Mouse (Mus musculus) large intestine, adult 2 months (tissue): Measurements from ENCODE around the gene Atp8a2. TPM values are rescaled to one million over a fixed set of nuclear protein-coding genes. Genes with fewer than 3 reads are reported as not detected.
"Not testable (repeated sequence)": the region's sequence is repeated elsewhere in the genome, so short reads cannot be mapped to it uniquely, and the experiment has no call there.

ENCODE experiments used
- DNase-seq: peaks from one replicate; pipeline ENCODE4 v3.0.0-alpha.2; 2012; ENCODE audit warnings: low read depth, low spot score
- WGBS: fragments of 180-500 bp; shearing (Covaris S2); methylation state at CpG from one replicate; pipeline ENCODE4 v1.1.7; 2018; 5-methylcytosine and 5-hydroxymethylcytosine counted together
- polyA plus RNA-seq: library from polyadenylated mRNA; depleted of rRNA; stranded (reverse); fragments of >200 nt; gene quantifications from 2 replicates; pipeline ENCODE4 v1.2.3, GENCODE M21; 2012

The Atp8a2 gene
- polyA plus RNA-seq, 1 experiment, result 2.4 TPM

DNA sequence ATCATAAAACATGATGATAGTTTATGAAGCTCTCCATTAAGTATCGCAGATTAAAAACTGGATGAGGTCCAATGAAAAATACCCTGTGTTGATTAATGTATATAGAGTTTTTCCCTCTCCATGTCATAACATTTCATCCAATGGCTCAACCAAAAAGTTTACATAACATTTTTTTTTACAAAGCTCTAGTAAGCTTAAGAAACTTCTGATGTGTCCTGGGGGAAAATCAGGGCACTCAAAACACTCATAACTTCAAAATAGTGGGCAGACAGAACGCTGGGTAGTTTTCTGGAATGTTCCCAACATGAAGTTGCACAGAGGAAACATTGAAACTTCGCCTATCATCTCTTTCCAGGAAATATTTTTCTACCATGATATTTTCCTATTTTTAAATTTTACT is 318.7 kb downstream of the Atp8a2 start:
- 71% methylated on average over 3 of the region's 3 CpGs for WGBS
- DNase-seq, result no peak

DNA sequence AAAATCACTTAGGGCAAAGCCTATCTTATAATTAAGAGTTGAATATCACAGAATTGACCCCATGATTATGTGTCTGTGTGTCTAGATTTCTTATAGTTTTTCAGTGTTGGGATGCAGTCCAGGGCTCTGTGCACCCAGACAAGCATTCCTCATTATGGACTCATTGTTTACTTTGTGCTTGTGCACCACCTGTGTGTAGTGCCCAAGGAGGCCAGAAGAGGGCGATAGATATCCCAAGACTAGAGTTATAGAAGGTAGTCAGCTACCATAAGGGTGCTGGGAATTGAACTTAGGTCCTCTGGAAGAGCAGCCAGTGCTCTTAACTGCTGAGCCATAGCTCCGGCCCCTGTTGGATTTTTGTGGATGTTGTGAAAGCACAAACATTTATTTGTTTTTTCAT is 320.5 kb downstream of the Atp8a2 start:
- WGBS, result 89% methylated on average over 2 of the region's 2 CpGs

DNA sequence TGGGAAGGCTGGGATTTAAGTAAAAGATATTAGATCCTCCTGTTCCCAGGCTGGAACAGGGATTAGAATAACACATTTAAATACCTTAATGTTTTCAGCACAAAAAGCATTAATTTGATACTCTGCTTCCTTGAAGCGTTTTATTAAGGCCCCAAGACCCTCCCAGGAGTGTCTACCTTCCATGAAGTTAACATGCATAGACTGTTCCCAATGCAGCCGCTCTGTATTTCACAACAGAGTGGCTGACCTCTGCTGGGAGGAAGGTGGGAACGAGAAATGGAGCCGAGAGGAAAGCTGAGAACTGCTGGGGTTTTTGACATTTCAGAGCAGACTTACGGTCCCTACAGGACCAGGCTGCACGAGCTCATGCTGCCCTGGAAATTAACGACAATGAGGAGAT is 328.6 kb downstream of the Atp8a2 start:
- no peak for DNase-seq
- 84% methylated on average over 7 of the region's 7 CpGs for WGBS

More for the DNA sequence above, 320.5 kb downstream of the Atp8a2 start:
- no peak for DNase-seq

DNA sequence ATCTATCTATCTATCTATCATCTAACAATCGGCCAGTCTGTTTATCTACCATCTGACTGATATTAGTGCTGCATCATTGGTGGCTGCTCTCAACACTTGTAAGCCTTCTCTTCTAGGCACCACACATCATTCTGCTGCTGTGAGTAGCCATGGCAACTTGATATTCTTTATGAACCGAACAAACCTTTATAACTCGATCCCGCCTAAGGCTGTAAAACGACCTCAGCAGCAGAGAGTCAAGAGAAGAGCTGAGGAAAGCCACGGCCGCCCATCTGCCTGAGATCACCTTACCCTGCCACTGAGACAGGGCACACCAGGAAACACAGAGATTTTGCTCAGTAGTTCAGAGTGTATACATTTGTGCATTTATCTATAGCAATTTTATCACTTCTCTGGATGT is 329.2 kb downstream of the Atp8a2 start:
- no peak for DNase-seq
- 40% methylated on average over 7 of the region's 7 CpGs for WGBS

DNA sequence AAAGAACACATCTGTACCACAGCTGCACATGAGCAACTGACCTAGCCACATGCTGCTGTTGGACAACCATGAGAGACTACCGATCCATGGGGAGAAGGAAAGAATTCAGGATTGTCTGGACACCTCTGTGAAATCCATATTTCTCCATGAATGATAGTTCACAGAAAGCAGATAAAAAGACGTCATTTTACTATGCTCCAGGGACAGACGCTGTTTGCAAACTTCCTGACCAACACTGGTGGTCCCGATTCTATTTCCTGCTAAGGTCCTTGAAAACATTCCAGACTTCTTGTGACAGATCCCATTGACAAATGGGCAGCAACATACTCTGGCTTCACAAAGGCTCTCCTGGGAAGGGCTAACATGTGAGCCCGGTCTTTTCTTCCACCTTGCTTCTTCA is 331.0 kb downstream of the Atp8a2 start:
- no peak for DNase-seq
- 69% methylated on average over 5 of the region's 5 CpGs for WGBS

DNA sequence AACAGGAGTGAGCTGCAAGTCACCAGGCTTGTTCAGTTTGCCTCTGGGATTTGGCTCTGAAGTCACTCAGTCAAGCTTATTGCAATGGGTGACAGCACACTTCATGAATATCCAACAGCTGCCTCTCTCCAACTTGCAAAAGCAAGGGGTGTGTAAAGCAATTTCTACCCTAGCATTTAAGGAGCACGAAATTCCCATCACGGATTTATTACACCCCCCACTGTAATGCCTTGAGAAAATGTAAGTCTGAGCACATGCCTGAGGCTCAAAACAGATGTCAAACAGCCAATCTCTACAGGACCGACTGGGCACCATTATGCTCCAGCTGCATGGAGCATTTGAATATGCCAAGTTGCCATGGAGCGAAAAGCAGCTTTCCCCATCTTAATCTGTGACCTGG is 334.6 kb downstream of the Atp8a2 start:
- 89% methylated on average over 4 of the region's 4 CpGs for WGBS
- no peak for DNase-seq

DNA sequence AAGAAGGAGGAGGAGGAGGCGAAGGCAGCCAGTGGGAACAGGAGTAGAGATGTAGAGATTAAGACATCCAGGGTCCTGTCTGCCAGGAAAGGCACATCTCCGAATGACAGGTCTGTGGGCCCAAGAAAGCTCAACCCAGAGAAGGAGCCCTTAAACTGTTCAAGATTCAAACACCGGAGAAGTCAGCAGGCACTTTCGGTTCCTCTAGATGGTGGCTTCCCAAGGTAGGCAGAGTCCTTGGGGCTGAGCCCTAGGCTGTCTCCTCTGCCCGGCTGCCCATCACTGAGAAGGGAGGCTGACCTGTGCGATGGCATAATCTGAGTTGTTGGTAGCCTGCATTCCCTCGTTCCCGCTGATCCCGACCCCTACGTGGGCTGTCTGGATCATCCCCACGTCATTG is 337.1 kb downstream of the Atp8a2 start:
- whole genome bisulfite sequencing, result 93% methylated on average over 11 of the region's 11 CpGs
- no peak for DNase-seq

DNA sequence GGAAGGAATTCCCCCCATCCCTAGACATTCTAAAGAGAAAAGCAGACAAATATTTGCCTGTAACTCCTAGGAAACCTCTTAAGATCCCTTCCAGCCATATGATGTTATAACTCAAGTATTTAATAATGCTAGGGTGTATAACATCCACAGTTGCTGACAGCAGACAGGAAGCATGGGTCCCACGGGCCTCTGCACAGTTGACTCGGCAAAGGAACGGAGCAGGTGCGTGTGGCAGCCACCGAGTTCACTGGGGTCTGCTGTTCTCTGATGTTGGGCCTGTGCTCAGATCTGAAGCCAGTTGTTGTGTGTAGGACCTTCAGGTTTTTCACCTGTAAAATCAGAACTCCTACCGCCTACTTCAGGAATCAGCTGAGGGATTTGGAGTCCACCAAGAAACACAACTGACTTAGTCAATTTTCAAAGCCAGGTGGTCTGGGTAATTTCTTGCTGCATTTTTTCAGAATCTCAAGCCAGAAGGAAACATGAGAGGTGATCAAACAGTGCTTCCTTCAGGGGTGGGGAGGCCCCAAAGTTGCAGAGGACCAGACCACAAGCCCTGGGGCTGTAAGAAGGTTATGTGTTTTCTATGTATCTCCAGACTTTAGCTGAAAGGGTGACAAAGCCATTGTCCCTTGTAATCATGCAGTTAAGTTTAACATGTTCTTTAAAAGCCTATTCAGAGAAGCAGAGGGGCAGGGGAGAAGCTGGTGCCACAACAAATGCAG is 338.3 kb downstream of the Atp8a2 start:
- DNase-seq, result no peak
- 85% methylated on average over 6 of the region's 6 CpGs for WGBS

DNA sequence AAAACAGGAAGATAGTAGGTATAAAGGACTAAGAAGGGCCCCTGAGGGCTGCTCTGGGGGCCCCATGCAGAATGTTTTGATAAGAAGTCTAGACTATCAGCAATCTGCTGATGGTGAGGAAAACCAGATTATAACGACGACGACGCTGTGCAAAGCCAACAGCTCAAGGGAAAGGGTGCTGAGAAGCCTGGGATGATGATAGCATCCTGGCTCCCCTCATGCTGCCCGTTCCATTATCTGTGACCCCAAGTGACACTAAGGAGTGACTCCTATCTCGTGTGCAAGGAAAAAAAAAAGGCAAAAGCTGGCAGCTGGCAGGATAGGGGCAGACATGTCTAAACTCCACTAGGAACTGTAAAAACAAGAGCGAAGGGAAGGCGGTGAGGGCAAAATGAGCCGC is 343.8 kb downstream of the Atp8a2 start:
- no peak for DNase-seq
- 80% methylated on average over 9 of the region's 9 CpGs for WGBS

DNA sequence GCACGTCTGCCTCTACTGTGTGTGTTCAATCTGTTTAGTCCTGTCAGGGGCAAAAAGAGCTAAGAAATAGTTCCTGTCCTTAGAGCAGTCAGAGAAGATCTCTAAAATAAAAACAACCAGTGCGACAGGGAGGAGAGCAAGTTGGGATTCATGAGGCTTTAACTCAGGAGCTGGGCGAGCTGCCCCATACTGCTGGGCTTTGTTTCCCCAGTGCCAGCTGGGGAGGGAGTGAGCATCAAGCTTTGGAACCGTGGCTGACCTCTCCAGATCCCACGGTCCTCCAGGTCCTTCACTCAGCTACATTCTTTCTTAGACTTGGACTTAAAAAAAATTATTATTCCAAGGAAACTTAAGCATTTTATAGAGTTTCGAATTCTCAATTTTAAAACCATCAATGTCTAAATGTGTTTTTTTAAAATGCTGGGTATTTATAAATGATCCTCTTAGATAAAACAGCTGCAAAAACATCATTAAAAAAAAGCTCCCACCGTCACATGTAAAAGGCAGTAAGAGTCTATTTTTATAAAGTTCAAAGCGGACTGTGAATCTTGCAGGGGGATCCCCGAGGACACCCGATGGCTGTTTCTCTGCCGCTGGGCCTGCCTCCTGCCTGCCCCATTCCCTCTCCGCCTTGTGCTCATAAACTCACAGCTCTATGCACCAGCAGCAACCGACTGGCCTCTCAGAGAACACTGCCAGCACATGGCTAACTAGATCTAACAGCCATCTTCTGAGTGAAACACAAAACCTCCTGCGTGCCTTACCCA is 350.2 kb downstream of the Atp8a2 start:
- WGBS, result 50% methylated on average over 14 of the region's 14 CpGs

DNA sequence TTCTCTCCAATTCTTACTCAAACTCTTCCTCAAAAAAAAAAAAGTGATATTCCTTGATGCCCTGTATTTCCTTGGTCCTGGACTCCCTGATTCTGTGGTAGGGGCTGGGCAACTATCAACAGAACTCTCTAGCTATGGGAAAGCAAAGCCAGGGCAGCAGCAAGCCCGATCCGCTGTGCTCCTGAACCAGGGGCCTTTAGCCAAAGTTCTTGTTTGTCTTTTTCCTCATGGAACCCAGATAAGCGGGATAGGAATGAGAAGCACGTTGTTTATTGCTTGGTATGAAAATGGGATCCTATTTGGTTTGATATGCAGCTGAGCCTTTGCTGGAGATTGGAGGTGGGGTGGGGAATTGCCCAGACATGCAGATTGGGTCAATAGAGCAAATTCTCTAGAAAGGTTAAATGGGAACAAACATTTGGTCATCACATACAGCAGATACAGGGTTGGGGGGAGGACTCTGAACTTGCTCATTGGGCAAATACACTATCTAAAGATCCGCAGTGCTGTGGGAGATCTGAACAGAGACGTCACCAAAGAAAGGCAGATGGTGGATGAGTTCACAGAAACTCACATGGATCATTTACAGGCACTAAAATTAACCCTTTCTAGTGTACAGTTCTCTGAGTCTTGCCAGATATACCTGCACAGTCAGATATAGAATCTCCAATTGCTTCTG is 353.6 kb downstream of the Atp8a2 start:
- no peak for DNase-seq
- WGBS, result 39% methylated on average over 6 of the region's 6 CpGs

More for the DNA sequence above, 350.2 kb downstream of the Atp8a2 start:
- DNase-seq, result no peak

DNA sequence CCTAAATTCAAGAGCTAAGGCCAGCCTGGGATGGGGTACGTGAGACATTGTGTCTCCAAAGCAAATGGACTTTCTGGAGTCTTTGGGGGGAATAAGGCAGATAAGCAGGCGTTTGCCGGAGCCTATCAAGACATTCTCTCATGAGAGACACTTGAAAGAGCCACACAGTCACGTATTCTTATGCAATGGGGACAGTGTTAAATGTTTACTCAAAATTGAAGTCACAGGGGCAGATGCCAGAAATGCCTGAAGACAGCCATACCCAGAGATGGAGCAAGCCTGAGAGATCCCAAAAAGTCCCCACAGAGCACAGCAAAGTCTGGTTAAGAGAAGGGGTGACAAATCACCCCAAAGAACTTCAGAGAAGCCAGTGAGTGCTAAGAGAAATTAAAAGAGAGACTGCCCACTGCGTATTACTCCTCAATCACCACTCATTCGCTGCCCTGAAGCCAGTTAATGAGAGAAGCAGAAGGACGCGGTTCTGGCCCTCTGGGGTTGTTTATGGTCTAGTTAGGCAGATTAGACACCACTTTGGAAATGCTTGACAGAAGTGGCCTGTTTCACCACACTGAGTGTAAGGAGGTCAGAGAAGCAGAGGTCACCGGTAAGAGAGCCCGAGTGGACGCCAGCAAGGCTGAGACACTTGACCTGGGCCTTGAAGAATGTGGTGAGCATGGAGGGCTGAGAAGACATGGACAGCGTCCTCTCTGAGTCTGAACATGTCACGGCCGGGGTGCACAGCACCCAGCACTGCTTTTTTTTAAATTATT is 356.8 kb downstream of the Atp8a2 start:
- WGBS, result 84% methylated on average over 14 of the region's 14 CpGs
- no peak for DNase-seq

DNA sequence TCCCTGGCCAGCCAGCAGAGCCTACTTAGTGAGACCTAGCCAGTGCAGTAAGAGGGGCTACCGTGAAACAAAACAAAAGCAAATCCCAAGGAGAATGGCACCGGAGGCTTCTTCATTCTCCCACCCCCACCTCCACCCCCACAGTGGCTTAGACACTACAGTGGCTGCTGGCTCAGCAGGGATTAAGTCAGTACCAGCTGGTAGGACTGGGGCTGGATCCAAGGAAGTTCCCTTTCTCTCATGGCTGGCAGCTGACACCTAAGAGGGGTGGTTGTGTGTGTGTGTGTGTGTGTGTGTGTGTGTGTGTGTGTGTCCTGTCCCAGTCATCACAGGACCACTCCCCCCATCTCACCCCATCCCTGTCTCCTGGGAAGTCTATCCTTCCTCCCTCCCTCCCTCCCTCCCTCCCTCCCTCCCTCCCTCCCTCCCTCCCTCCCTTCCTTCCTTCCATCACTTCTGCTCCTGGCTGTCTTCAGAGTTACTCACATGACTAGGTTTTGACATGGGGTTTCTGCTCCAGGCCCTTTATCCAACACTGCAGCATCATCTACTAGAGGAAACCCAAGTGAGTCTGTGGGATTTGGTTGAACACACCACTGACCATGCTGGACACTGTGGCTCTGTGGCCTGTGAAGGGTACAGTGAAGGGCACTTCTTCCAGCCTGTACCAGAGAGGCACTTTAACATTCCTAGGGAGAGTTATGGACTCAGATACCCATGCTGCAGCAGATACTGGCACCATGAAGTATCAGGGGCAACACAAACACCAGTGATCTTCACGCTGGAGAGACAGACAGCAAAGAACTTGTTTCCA is 358.3 kb downstream of the Atp8a2 start:
- DNase-seq, result not testable (repeated sequence)
- WGBS, result 93% methylated on average over 1 of the region's 3 CpGs

DNA sequence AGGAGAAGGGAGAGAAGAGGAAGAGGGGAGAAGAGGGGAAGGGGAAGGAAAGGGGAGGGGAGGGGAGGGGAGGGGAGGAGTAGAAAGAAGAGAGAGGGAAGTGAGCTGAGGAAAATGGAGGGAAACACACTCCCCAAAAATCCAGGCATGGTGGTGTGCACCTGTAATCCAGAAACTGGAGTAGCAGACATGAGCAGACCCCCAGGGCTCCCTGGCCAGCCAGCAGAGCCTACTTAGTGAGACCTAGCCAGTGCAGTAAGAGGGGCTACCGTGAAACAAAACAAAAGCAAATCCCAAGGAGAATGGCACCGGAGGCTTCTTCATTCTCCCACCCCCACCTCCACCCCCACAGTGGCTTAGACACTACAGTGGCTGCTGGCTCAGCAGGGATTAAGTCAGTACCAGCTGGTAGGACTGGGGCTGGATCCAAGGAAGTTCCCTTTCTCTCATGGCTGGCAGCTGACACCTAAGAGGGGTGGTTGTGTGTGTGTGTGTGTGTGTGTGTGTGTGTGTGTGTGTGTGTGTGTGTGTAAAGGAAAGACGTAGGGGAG is 359.2 kb downstream of the Atp8a2 start:
- DNase-seq, result not testable (repeated sequence)
- no CpG with 5 or more reads among the region's 3 CpGs for WGBS

DNA sequence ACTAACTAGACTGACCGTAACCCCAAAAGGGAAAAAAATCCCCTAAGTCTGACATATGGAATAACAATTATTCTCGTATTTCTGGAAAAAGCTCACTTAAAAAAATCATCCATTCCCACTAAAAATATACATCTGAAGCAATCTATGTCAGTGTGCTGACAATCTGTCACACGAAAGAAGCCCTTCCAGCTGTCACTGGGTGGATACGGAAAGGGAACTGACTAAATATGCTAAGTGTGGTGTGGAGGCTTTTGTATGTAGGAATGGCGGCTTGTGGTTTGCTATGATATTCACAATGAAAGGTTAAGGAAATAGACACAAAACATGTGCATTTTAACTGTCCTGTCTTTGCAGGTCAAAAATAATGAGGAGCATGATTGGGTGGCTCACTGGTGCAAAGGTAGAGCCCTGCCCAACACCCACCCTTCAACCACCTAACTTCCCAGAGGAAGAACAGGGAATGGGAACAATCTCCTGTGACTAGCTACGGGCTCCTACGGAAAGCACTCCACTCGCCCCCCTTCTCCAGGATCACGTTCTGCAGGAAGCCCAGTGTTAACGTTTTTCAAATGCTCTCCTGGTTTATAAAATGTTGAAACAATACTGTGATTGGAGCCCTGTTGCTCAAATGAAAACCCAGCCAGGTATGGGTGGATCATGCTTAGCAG is 360.0 kb downstream of the Atp8a2 start:
- no peak for DNase-seq
- WGBS, result 76% methylated on average over 10 of the region's 10 CpGs

DNA sequence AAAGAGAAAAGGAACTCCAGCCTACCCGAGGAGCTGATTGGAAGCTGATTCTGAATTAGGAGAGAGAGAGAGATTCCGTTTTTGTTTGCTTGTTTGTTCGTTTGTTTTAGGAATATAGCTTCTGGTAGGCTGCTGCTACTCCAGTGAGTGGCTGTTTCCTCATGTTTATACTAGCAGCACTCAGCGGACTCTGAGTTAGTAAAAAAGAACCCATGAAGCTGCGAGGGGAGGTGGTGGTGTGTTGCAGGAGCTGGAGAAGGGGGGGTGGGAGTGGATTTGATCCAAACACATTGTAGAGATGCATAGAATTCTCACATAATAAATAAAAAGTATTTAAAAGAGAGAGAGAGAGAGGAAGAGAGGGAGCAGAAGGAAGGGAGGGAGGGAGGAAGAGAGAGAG is 367.4 kb downstream of the Atp8a2 start:
- 76% methylated on average over 5 of the region's 5 CpGs for WGBS
- no peak for DNase-seq

DNA sequence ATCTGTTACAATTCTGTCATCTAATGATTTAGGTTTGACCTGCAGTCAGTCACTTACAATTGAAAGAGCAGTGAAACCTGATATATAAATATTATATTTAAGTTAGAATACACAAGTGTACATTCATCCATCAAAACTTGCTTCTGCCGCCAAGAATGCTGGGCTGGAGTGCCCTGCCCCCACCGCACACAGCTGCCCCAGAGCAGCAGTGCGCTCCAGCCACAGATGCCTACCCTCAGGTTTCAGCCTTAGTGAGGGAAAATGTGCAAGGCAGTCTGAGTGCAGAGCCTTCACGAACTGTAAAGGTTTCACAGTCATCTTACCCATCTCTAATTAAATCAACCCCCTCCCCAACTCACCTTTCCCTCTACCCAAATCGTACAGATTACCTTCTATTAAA is 369.6 kb downstream of the Atp8a2 start:
- 63% methylated on average over 5 of the region's 5 CpGs for WGBS

DNA sequence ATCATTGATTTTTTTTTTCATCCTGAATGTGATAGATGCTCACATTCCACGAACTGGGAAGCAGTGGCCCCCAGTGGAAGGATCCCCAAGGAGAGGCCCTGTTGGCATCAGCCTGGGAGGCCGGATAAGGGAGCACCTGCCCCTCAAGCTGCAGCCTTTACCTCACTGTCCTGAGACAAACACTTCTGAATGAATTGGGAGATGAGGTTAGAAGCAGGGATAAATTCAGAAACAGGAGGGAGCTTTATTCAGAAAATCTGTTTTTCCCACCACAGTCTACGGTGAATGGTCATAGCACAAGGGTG is 376.9 kb downstream of the Atp8a2 start:
- DNase-seq, result no peak
- 76% methylated on average over 3 of the region's 3 CpGs for WGBS

More for the DNA sequence above, 369.6 kb downstream of the Atp8a2 start:
- DNase-seq, result no peak
